Mouse (Mus musculus): Measurements from ENCODE around the gene Ifnab.

DNA sequence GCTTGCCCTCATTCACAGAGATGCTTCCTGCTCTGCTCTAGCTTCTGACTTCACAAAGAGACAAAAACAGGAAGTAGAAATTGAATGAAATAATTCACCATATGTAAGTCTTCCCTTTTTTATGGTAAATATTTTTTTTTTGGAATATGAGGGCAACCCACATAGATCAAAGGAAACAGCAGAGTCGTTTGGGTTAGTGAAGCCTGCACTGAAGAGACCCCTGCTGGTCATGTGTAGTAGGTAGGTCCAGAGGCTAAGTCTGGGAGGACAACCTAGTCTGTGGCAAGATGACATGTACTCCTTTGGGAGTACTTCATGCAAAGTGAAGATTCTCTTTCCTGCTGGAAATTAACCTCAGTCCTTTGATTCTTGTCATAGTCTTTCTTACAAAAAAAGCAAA lies 36.2 kb upstream of the Ifnab start:
- no peak for TF ChIP-seq FLI1 (IDR thresholded peaks at IDR 0.05; ENCODE audit: low read length)
- TF ChIP-seq GATA1 (IDR thresholded peaks at IDR 0.05; ENCODE audit: borderline replicate concordance, low read length): no peak

Data from megakaryocyte, embryonic 14.5 days (primary cell).